Comparison of ENCODE assay signal across 13 mouse cellular contexts in the genomic region with DNA sequence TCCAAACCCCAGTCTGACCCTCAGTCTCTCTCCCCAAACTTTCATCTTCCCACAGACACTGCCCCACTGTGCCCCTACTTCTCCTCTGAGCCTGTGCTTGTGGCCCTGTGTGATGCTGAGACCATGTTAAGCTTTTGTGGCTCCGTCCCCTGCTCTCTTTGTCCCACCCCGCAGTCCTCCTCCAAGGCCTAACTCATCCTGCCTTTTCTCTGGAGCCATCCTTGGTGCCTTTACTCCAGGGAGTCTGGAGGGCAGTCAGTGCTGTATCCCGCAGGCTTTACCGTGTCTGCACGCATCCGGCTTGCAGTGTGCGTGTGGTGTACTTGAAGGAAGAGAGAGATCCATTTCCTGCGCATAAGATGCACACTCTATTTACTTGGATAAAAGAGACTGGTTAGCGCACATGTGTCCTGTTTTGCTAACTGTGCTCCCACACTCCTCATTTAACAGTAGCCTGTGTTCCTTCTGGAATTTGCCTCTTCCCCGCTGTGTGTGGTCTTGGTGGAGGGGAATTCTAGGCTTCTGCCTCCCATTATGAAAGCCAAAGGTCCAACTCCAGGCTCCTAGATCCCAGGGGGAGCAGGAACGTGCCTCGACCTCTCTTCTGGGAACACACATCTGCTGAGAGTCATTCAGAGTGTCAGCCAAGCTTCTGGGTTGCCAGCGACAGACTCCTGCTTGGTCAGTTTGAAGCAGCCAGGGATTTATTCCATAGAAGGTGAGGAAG.
A peak's percentile ranks its signal among the peaks of the same experiment; 100 is the strongest.
DNase-seq lines count a peak whose midpoint lies in the region; ATAC-seq and TF ChIP-seq lines count a peak whose summit lies in the region.
"Had no signal": no experiment of that assay in that cellular context is flagged by ENCODE, and none has a peak within 500 bp of the region (broad histone marks: within the 10 kb centered on the region; RNA-seq: fewer than 3 reads in every experiment).

No protein-coding gene starts in this region.

- TF ChIP-seq POLR2A in lung, adult 2 months (IDR thresholded peaks at IDR 0.05; ENCODE audit: borderline replicate concordance, extremely low read depth, low read depth, low read length) = no peak

- no peaks in the 10 kb centered on the region for H3K27me3 ChIP-seq in lung, embryonic 14.5 days (ENCODE audit: insufficient read depth, low read length)
- H3K27me3 ChIP-seq in stomach, embryonic 15.5 days (replicated peaks) = no peaks in the 10 kb centered on the region

- no peak overlapping the region for H3K4me2 ChIP-seq in lung, embryonic 14.5 days
- H3K4me2 ChIP-seq in stomach, embryonic 15.5 days = no peak overlapping the region

- WGBS in lung, embryonic 14.5 days = 72% methylated on average over 13 of the region's 13 CpGs
- WGBS in lung, adult 2 months = 82% methylated on average over 13 of the region's 13 CpGs
- WGBS in stomach, embryonic 15.5 days = 63% methylated on average over 13 of the region's 13 CpGs

- no peak for TF ChIP-seq CTCF in lung, embryonic 14.5 days (IDR thresholded peaks at IDR 0.05; ENCODE audit: low read depth)
- no peak for TF ChIP-seq CTCF in lung, adult 2 months (IDR thresholded peaks at IDR 0.05; ENCODE audit: insufficient read depth, low read length)

- H3K36me3 ChIP-seq in lung, embryonic 14.5 days (ENCODE audit: insufficient read depth) = no peaks in the 10 kb centered on the region
- no peaks in the 10 kb centered on the region for H3K36me3 ChIP-seq in stomach, embryonic 15.5 days

- no peaks in the 10 kb centered on the region for H3K9me3 ChIP-seq in lung, embryonic 14.5 days (ENCODE audit: low read depth, low read length)
- no peaks in the 10 kb centered on the region for H3K9me3 ChIP-seq in stomach, embryonic 15.5 days

- DNase-seq in gastrocnemius, adult 18-20 months (ENCODE audit: low spot score) = peak; percentile 27
- no peak for DNase-seq in gastrocnemius, postnatal 14 days
- DNase-seq in lung, embryonic 14.5 days = peak; percentile 59
- DNase-seq in lung, adult 2 months = no peak
- DNase-seq in heart, postnatal 10 days = peak; percentile 38
- DNase-seq in urinary bladder, postnatal 25 days (ENCODE audit: low spot score) = no peak
- no peak for DNase-seq in cerebellum, postnatal 10 days
- DNase-seq: adrenal gland, adult 8-10 months; gastrocnemius, postnatal 36 days; kidney, adult 18-20 months; thymus, postnatal 14 days had no signal

- H3K9ac ChIP-seq in lung, embryonic 14.5 days = no peak overlapping the region
- H3K9ac ChIP-seq in stomach, embryonic 15.5 days = no peak overlapping the region

- intact Hi-C loops in gastrocnemius, postnatal 14 days (cut with DNase I; ENCODE audit: low total_unique reads) = no loop called here
- intact Hi-C loops in heart, postnatal 10 days (cut with DNase I) = no loop called here

- H3K4me1 ChIP-seq in lung, embryonic 14.5 days (ENCODE audit: insufficient read depth) = peaks cover 42% of the 10 kb centered on the region
- H3K4me1 ChIP-seq in lung, adult 2 months (ENCODE audit: control insufficient read depth, insufficient read depth, low read length) = peaks cover 4% of the 10 kb centered on the region
- H3K4me1 ChIP-seq in stomach, embryonic 15.5 days = peaks cover 35% of the 10 kb centered on the region

- peak overlapping the region; percentile 65; the same call in 1 of the 2 replicates for H3K27ac ChIP-seq in lung, embryonic 14.5 days (ENCODE audit: low read depth)
- peak overlapping the region; percentile 97 for H3K27ac ChIP-seq in stomach, embryonic 15.5 days

- no peak for ATAC-seq in lung, embryonic 14.5 days (ENCODE audit: insufficient read depth)
- no peak for ATAC-seq in stomach, embryonic 15.5 days (ENCODE audit: insufficient read depth, low FRiP score, low read depth)
- ATAC-seq: midbrain, embryonic 16.5 days had no signal

- H3K4me3 ChIP-seq in lung, embryonic 14.5 days (ENCODE audit: low read depth, low read length) = no peak overlapping the region
- no peak overlapping the region for H3K4me3 ChIP-seq in lung, adult 2 months (replicated peaks; ENCODE audit: extremely low read depth, low read depth, low read length)
- H3K4me3 ChIP-seq in stomach, embryonic 15.5 days (replicated peaks) = no peak overlapping the region

Comparison
In these comparisons a context has a peak if more than half of its experiments do, and no peak if none do; other contexts are left out.
1. DNase-seq: peak in gastrocnemius, adult 18-20 months (single experiment), lung, embryonic 14.5 days (single experiment) and heart, postnatal 10 days (2 of 2); none in gastrocnemius, postnatal 14 days (single experiment), lung, adult 2 months (single experiment), urinary bladder, postnatal 25 days (single experiment) and cerebellum, postnatal 10 days (0 of 2).